In the genomic region with DNA sequence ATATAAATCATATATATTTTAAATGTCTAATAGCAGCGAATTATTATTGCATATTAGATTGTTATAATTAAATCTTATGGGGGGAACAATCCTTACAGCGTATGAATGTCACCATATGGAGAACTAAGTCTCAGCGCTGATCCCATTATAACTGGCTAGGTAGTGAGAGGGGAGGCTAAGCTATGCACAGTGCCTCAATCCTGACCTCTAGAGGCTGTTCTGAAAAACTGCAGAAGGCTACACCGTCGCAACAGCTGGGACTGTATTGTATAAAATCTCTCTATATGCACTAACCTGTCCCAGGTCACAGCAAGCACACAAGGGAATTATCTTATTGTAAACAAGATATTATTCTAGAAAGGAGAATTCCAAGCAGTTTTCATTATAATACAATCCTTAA, we compare ENCODE assay signal across 8 mouse cellular contexts.
DNase-seq lines count a peak whose midpoint lies in the region; ATAC-seq and TF ChIP-seq lines count a peak whose summit lies in the region.

No protein-coding gene starts in this region.

- in situ Hi-C loops in ES-E14 (cut with MboI; ENCODE audit: low sequenced_read_pairs in 2 of 2, unreplicated experiment in 2 of 2) = no loop called here

- peak; percentile 75; the same call in 1 of the 2 replicates for ATAC-seq in embryonic facial prominence, embryonic 13.5 days (ENCODE audit: insufficient number of reproducible peaks, insufficient read depth, low FRiP score, low TSS enrichment, low read depth)
- peak; percentile 98 for ATAC-seq in midbrain, embryonic 13.5 days

- intact Hi-C loops in left cerebral cortex, postnatal 14 days (cut with DNase I) = loop anchor here (10.0 kb wide), 1 partner anchor 856 kb away; no protein-coding TSS in a partner anchor

- H3K27me3 ChIP-seq in embryonic facial prominence, embryonic 13.5 days = no peaks in the 10 kb centered on the region
- H3K27me3 ChIP-seq in midbrain, embryonic 13.5 days = no peaks in the 10 kb centered on the region

- WGBS in embryonic facial prominence, embryonic 13.5 days = 12% methylated on average over 5 of the region's 5 CpGs
- WGBS in midbrain, embryonic 13.5 days = 16% methylated on average over 5 of the region's 5 CpGs

- no peak overlapping the region for H3K27ac ChIP-seq in ES-E14 (ENCODE audit: insufficient read depth, low read depth, low read length, poor library complexity, severe bottlenecking)
- no peak overlapping the region for H3K27ac ChIP-seq in embryonic facial prominence, embryonic 13.5 days
- H3K27ac ChIP-seq in midbrain, embryonic 13.5 days = no peak overlapping the region

- H3K9ac ChIP-seq in ES-E14 (ENCODE audit: insufficient read depth, low read depth, low read length, poor library complexity, severe bottlenecking) = no peak overlapping the region
- no peak overlapping the region for H3K9ac ChIP-seq in embryonic facial prominence, embryonic 13.5 days
- no peak overlapping the region for H3K9ac ChIP-seq in midbrain, embryonic 13.5 days (replicated peaks)

- no peaks in the 10 kb centered on the region for H3K9me3 ChIP-seq in ES-E14 (ENCODE audit: control insufficient read depth, insufficient read depth, low read depth, low read length)
- H3K9me3 ChIP-seq in embryonic facial prominence, embryonic 13.5 days = no peaks in the 10 kb centered on the region
- no peaks in the 10 kb centered on the region for H3K9me3 ChIP-seq in midbrain, embryonic 13.5 days

- no peaks in the 10 kb centered on the region for H3K36me3 ChIP-seq in ES-E14 (ENCODE audit: control insufficient read depth, insufficient read depth, low read length, poor library complexity, severe bottlenecking)
- no peaks in the 10 kb centered on the region for H3K36me3 ChIP-seq in embryonic facial prominence, embryonic 13.5 days
- no peaks in the 10 kb centered on the region for H3K36me3 ChIP-seq in midbrain, embryonic 13.5 days

- 0 out of 4 replicates have a peak, but pooled peaks cover 0 to 1% of the 10 kb centered on the region in 2 experiments for H3K4me1 ChIP-seq in ES-E14 (ENCODE audit: control insufficient read depth in 2 of 2, insufficient read depth in 2 of 2, low read length in 2 of 2, poor library complexity in 1 of 2)
- no peaks in the 10 kb centered on the region for H3K4me1 ChIP-seq in embryonic facial prominence, embryonic 13.5 days
- peaks cover 7% of the 10 kb centered on the region; the same call in 1 of the 2 replicates for H3K4me1 ChIP-seq in midbrain, embryonic 13.5 days (replicated peaks)

- DNase-seq in ES-E14 (ENCODE audit: low read depth, low spot score) = peak; percentile 38
- peak; percentile 12 to 25 for DNase-seq in adrenal gland, postnatal 36 days
- peak; percentile 57 for DNase-seq in induced T-regulatory cell, adult 2 months (ENCODE audit: low read depth)
- DNase-seq in left cerebral cortex, postnatal 14 days (ENCODE audit: low spot score in 2 of 2) = peak; percentile 38 to 53
- DNase-seq in testis, postnatal 14 days (ENCODE audit: low spot score) = peak; percentile 5
- DNase-seq in spleen, adult 18-20 months = no peak

- no peak overlapping the region for H3K4me3 ChIP-seq in ES-E14 (ENCODE audit: insufficient read depth in 1 of 2, low read depth in 1 of 2, low read length in 2 of 2, poor library complexity in 1 of 2, severe bottlenecking in 1 of 2)
- no peak overlapping the region for H3K4me3 ChIP-seq in embryonic facial prominence, embryonic 13.5 days
- no peak overlapping the region for H3K4me3 ChIP-seq in midbrain, embryonic 13.5 days (replicated peaks)

- H3K4me2 ChIP-seq in embryonic facial prominence, embryonic 13.5 days = no peak overlapping the region
- H3K4me2 ChIP-seq in midbrain, embryonic 13.5 days (replicated peaks) = no peak overlapping the region

TF ChIP-seq in ES-E14, 5 proteins besides CTCF, POLR2A, EP300 and RAD21:
- peak; percentile 86 for TF ChIP-seq ZC3H11A (IDR thresholded peaks at IDR 0.05; ENCODE audit: borderline replicate concordance, low read depth, low read length)
- TF ChIP-seq HCFC1 (IDR thresholded peaks at IDR 0.05; ENCODE audit: borderline replicate concordance, insufficient read depth, low read length) = no peak
- TF ChIP-seq ZNF384 (IDR thresholded peaks at IDR 0.05; ENCODE audit: low read depth, low read length) = no peak

Comparison
In these comparisons a context has a peak if more than half of its experiments do, and no peak if none do; other contexts are left out.
1. DNase-seq: peak in ES-E14 (single experiment), adrenal gland, postnatal 36 days (2 of 2), induced T-regulatory cell, adult 2 months (single experiment), left cerebral cortex, postnatal 14 days (2 of 2) and testis, postnatal 14 days (single experiment); none in spleen, adult 18-20 months (0 of 2).